ENCODE assay signal across 8 mouse cellular contexts in the genomic region with DNA sequence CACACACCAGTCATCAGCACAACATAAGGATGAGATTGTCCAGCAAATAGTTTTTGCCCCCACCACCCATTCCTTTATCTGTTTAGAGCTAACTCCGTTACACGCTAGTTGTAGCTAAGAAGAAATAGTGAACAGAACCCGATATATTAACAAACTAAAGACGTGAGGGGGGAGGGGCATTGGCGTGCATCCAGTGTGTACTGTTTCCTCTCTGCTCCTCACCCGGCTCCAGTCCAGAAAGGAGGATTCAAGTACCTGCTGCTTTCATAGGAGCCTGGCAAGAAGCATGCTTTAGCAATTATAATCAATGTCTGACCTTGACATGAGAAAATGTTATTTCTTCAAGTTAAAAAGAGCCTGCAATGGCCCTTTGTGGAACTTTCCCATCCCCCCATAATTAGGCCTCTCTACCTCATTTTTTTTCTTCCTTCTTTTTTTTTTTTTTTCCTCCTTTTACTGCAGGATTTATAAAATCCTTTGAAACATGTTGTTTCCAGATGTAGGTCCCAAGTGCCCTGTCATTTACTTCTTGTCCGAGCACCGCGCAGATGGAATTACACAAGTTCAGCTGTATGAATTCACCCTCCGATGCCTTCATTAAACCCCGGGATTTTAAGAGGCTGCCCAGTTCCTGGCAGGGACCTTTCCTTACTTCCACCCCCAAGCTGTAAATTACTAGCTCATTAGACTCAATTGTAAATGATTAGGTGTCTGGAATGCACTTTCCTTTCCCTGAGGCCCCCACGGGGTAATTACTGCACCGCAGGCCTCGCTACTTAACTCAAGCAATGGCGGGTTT.
A peak's percentile ranks its signal among the peaks of the same experiment; 100 is the strongest.
DNase-seq lines count a peak whose midpoint lies in the region; ATAC-seq and TF ChIP-seq lines count a peak whose summit lies in the region.

No protein-coding gene starts in this region.

- no peak overlapping the region for H3K4me2 ChIP-seq in liver, embryonic 12.5 days
- peak overlapping the region; percentile 42 for H3K4me2 ChIP-seq in forebrain, embryonic 12.5 days
- peak overlapping the region; percentile 39 for H3K4me2 ChIP-seq in kidney, postnatal 0 days (ENCODE audit: low read length)
- H3K4me2 ChIP-seq in neural tube, embryonic 14.5 days (ENCODE audit: low read depth, low read length): peak overlapping the region; percentile 25; the same call in 1 of the 2 replicates

- no peaks in the 10 kb centered on the region for H3K27me3 ChIP-seq in liver, embryonic 12.5 days (replicated peaks)
- peaks cover 18% of the 10 kb centered on the region for H3K27me3 ChIP-seq in forebrain, embryonic 12.5 days
- no peaks in the 10 kb centered on the region for H3K27me3 ChIP-seq in kidney, postnatal 0 days (ENCODE audit: insufficient read depth, low read length)
- no peaks in the 10 kb centered on the region for H3K27me3 ChIP-seq in neural tube, embryonic 14.5 days (ENCODE audit: control insufficient read depth, insufficient read depth, low read length)

- H3K27ac ChIP-seq in liver, embryonic 12.5 days: no peak overlapping the region
- H3K27ac ChIP-seq in forebrain, embryonic 12.5 days: peak overlapping the region; percentile 73
- no peak overlapping the region for H3K27ac ChIP-seq in kidney, postnatal 0 days
- H3K27ac ChIP-seq in neural tube, embryonic 14.5 days (ENCODE audit: low read depth, low read length): no peak overlapping the region

- no peak for TF ChIP-seq CTCF in kidney, postnatal 0 days (IDR thresholded peaks at IDR 0.05; ENCODE audit: low read depth)

- WGBS in liver, embryonic 12.5 days (ENCODE audit: insufficient replicate concordance): 72% methylated on average over 15 of the region's 15 CpGs
- WGBS in forebrain, embryonic 12.5 days: 6% methylated on average over 15 of the region's 15 CpGs
- 13% methylated on average over 15 of the region's 15 CpGs for WGBS in kidney, postnatal 0 days
- 21% methylated on average over 15 of the region's 15 CpGs for WGBS in neural tube, embryonic 14.5 days

- H3K9me3 ChIP-seq in liver, embryonic 12.5 days (replicated peaks): no peaks in the 10 kb centered on the region
- no peaks in the 10 kb centered on the region for H3K9me3 ChIP-seq in forebrain, embryonic 12.5 days
- H3K9me3 ChIP-seq in kidney, postnatal 0 days (replicated peaks; ENCODE audit: low read length): no peaks in the 10 kb centered on the region
- no peaks in the 10 kb centered on the region for H3K9me3 ChIP-seq in neural tube, embryonic 14.5 days (ENCODE audit: control insufficient read depth, low read length)

- H3K4me3 ChIP-seq in liver, embryonic 12.5 days: no peak overlapping the region
- no peak overlapping the region; the same call in 1 of the 2 replicates for H3K4me3 ChIP-seq in forebrain, embryonic 12.5 days (replicated peaks)
- no peak overlapping the region for H3K4me3 ChIP-seq in kidney, postnatal 0 days (replicated peaks; ENCODE audit: low read depth, low read length)
- H3K4me3 ChIP-seq in neural tube, embryonic 14.5 days (ENCODE audit: low read depth, low read length): no peak overlapping the region

- no peaks in the 10 kb centered on the region for H3K36me3 ChIP-seq in liver, embryonic 12.5 days
- no peaks in the 10 kb centered on the region for H3K36me3 ChIP-seq in forebrain, embryonic 12.5 days (replicated peaks)
- no peaks in the 10 kb centered on the region for H3K36me3 ChIP-seq in kidney, postnatal 0 days (ENCODE audit: insufficient read depth, low read length)
- no peaks in the 10 kb centered on the region for H3K36me3 ChIP-seq in neural tube, embryonic 14.5 days (ENCODE audit: control insufficient read depth, insufficient read depth, low read length)

- H3K9ac ChIP-seq in liver, embryonic 12.5 days: no peak overlapping the region
- no peak overlapping the region for H3K9ac ChIP-seq in forebrain, embryonic 12.5 days
- no peak overlapping the region for H3K9ac ChIP-seq in kidney, postnatal 0 days (ENCODE audit: low read depth, low read length)
- no peak overlapping the region for H3K9ac ChIP-seq in neural tube, embryonic 14.5 days (replicated peaks; ENCODE audit: low read depth, low read length)

- no peaks in the 10 kb centered on the region for H3K4me1 ChIP-seq in liver, embryonic 12.5 days
- peaks cover 22% of the 10 kb centered on the region for H3K4me1 ChIP-seq in forebrain, embryonic 12.5 days
- H3K4me1 ChIP-seq in kidney, postnatal 0 days (replicated peaks; ENCODE audit: insufficient read depth, low read length): no peaks in the 10 kb centered on the region
- peaks cover 4% of the 10 kb centered on the region for H3K4me1 ChIP-seq in neural tube, embryonic 14.5 days (ENCODE audit: control insufficient read depth, insufficient read depth, low read length)

- peak; percentile 35 for DNase-seq in liver
- DNase-seq in kidney, postnatal 0 days (ENCODE audit: low spot score): peak; percentile 73
- no peak for DNase-seq in frontal cortex, postnatal 36 days (ENCODE audit: low spot score in 2 of 2)
- DNase-seq in gastrocnemius, adult 18-20 months (ENCODE audit: low spot score): no peak
- no peak for DNase-seq in urinary bladder, postnatal 25 days (ENCODE audit: low spot score)

- ATAC-seq in liver, embryonic 12.5 days: no peak
- peak; percentile 93 for ATAC-seq in forebrain, embryonic 12.5 days (ENCODE audit: low FRiP score)
- no peak; the same call in 1 of the 2 replicates for ATAC-seq in kidney, postnatal 0 days (replicated peaks; ENCODE audit: low FRiP score, low read depth)
- peak; percentile 90 for ATAC-seq in neural tube, embryonic 14.5 days (ENCODE audit: low read depth)

Comparison
In these comparisons a context has a peak if more than half of its experiments do, and no peak if none do; other contexts are left out.
1. DNase-seq: peak in liver (single experiment) and kidney, postnatal 0 days (single experiment); none in frontal cortex, postnatal 36 days (0 of 2), gastrocnemius, adult 18-20 months (single experiment) and urinary bladder, postnatal 25 days (single experiment).
2. ATAC-seq: peak in forebrain, embryonic 12.5 days (single experiment) and neural tube, embryonic 14.5 days (single experiment); none in liver, embryonic 12.5 days (single experiment) and kidney, postnatal 0 days (single experiment).